Mouse (Mus musculus) brain, embryonic 14.5 days (tissue): ENCODE results near the gene Tbc1d2.

Source experiments
- CTCF ChIP-seq: fragments of 200-500 bp; IDR thresholded peaks from 2 replicates; pipeline ENCODE4 v1.5.1; 2012; ENCODE audit warnings: inconsistent platforms, mild to moderate bottlenecking, moderate library complexity, borderline replicate concordance; ENCODE audit not compliant: insufficient read depth, insufficient read length; ENCODE audit errors: extremely low read depth
- POLR2A ChIP-seq: fragments of 200-500 bp; IDR thresholded peaks from 2 replicates; pipeline ENCODE4 v1.6.1; 2012; ENCODE audit warnings: mild to moderate bottlenecking, inconsistent platforms, borderline replicate concordance; ENCODE audit not compliant: poor library complexity, insufficient read depth, insufficient read length, severe bottlenecking; ENCODE audit errors: extremely low read depth

DNA sequence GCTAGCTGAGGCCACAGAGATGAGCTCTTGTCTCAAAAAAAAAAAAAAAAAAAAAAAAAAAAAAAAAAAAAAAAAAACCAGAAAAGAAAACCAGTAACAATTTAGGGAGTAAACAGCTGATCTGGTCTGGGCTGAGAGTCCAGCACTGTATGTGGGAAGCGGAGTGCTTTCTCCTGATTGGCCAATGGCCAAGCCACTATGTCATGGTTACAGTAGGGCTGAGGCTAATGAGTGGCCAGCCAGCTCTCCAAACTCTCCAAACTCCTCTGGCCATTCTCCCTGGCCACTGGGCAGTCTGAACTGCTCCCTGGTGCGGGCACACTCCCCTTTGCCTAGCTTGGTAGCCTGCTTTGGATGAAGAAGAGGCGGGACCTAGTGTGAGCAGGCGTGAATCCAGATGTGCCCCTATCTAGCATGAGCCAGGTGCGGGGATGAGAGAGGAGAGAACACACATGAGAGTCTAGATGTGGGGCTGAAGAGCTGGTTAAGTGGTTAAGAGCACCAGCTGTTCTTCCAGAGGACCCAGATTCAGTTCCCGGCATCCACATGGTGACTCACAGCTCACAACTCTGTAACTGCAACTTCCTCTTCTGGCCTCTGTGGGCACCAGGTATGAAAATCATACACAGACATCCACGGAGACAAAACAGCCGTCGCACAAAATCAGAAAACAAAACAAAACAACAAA, 58.0 kb downstream of the Tbc1d2 start:
- no peak for TF ChIP-seq POLR2A
- TF ChIP-seq CTCF = no peak
